Mouse (Mus musculus): ENCODE results near the gene Esyt2. TPM values are rescaled to one million over a fixed set of nuclear protein-coding genes. Genes with fewer than 3 reads are reported as not detected.

Gene Esyt2
- polyA plus RNA-seq, 1 experiment from 2014 or later = 18.2 TPM

GRCm38 (mm10) chr12:116421656-116422055 is 140.7 kb downstream of the Esyt2 start:
- Histone ChIP-seq H3K4me2 (replicated peaks) (no peak overlapping the region), H3K27me3 (replicated peaks) (no peaks in the 10 kb centered on the region), H3K36me3 (peaks cover 22% of the 10 kb centered on the region; the same call in 1 of the 2 replicates), H3K9me3 (no peaks in the 10 kb centered on the region), H3K27ac (no peak overlapping the region), H3K4me3 (no peak overlapping the region), H3K4me1 (no peaks in the 10 kb centered on the region), H3K9ac (no peak overlapping the region)
- ATAC-seq (ENCODE audit: low FRiP score, low read depth) = no peak
- 82% methylated on average over 2 of the region's 2 CpGs for WGBS

GRCm38 (mm10) chr12:116425392-116425791 is 144.4 kb downstream of the Esyt2 start:
- peaks cover 32% of the 10 kb centered on the region for H3K36me3 ChIP-seq
- H3K4me2 ChIP-seq (replicated peaks) = no peak overlapping the region
- WGBS = 90% methylated on average over 2 of the region's 2 CpGs
- H3K27ac ChIP-seq = no peak overlapping the region
- no peak overlapping the region for H3K4me3 ChIP-seq
- no peak for ATAC-seq (ENCODE audit: low FRiP score, low read depth)
- H3K4me1 ChIP-seq = no peaks in the 10 kb centered on the region
- no peaks in the 10 kb centered on the region for H3K9me3 ChIP-seq
- no peaks in the 10 kb centered on the region for H3K27me3 ChIP-seq (replicated peaks)
- H3K9ac ChIP-seq = no peak overlapping the region

DNA sequence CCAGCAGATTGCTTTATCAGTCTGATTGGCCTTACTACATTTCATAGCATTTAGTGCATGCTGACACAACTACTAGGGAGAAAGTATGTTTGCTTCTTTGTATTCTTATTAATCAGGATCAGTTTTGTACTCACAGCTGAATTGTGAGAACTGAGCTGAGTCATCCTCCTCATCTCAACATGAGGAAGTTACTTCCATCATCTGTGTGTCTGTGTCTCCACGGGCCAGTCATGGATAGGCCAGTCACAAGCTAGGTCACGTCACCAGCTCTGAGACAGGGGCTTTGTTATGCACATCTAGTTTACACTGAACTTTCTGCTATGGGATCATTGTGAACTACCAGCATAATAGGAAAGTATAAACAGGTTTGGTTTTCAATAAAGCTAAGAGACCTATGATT is 152.7 kb downstream of the Esyt2 start:
- H3K4me2 ChIP-seq (replicated peaks) = no peak overlapping the region
- H3K9ac ChIP-seq = no peak overlapping the region
- no peaks in the 10 kb centered on the region for H3K9me3 ChIP-seq
- peaks cover 14% of the 10 kb centered on the region; the same call in 1 of the 2 replicates for H3K36me3 ChIP-seq
- H3K27me3 ChIP-seq (replicated peaks) = no peaks in the 10 kb centered on the region
- H3K4me1 ChIP-seq = no peaks in the 10 kb centered on the region
- H3K27ac ChIP-seq = no peak overlapping the region
- no peak overlapping the region for H3K4me3 ChIP-seq
- no peak for ATAC-seq (ENCODE audit: low FRiP score, low read depth)
- 96% methylated on average over 2 of the region's 2 CpGs for WGBS

DNA sequence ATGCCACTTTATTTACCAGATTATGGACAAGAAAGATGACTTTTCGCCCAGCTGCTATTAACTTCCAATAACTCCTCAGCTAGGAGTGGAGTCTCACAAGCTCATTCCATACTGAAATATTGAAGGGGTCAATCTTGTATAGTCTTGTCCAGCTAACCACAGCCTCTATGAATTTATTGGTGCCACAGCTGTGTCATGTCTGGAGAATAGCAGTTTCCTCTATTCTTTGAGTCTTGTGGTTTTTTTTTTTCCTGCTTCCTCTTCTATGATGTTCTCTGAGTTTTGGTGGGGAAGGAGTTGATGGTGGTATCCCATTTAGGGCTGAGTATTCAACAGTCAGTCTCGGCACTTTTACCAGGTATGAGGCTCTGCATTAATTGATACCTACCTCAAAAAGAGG is 154.2 kb downstream of the Esyt2 start:
- H3K27me3 ChIP-seq (replicated peaks) = no peaks in the 10 kb centered on the region
- peaks cover 19% of the 10 kb centered on the region for H3K36me3 ChIP-seq
- no peaks in the 10 kb centered on the region for H3K9me3 ChIP-seq
- no peak overlapping the region for H3K27ac ChIP-seq
- 95% methylated on average over 2 of the region's 2 CpGs for WGBS
- no peak overlapping the region for H3K4me3 ChIP-seq
- H3K4me2 ChIP-seq (replicated peaks) = no peak overlapping the region
- H3K9ac ChIP-seq = no peak overlapping the region
- no peak for ATAC-seq (ENCODE audit: low FRiP score, low read depth)
- no peaks in the 10 kb centered on the region for H3K4me1 ChIP-seq

- Histone ChIP-seq H3K27ac (no peak overlapping the region), H3K9ac (no peak overlapping the region), H3K9me3 (no peaks in the 10 kb centered on the region), H3K36me3 (peaks cover 26% of the 10 kb centered on the region), H3K4me2 (replicated peaks) (no peak overlapping the region), H3K27me3 (replicated peaks) (no peaks in the 10 kb centered on the region), H3K4me3 (no peak overlapping the region), H3K4me1 (no peaks in the 10 kb centered on the region)
- ATAC-seq (ENCODE audit: low FRiP score, low read depth) = no peak
- WGBS = 94% methylated on average over 3 of the region's 3 CpGs
Observed at GRCm38 (mm10) chr12:116436125-116436524, 155.1 kb downstream of the Esyt2 start.

GRCm38 (mm10) chr12:116438591-116438990 is 157.6 kb downstream of the Esyt2 start:
- peaks cover 26% of the 10 kb centered on the region for H3K36me3 ChIP-seq
- no peaks in the 10 kb centered on the region for H3K27me3 ChIP-seq (replicated peaks)
- no peaks in the 10 kb centered on the region for H3K4me1 ChIP-seq
- no peak overlapping the region for H3K27ac ChIP-seq
- H3K9me3 ChIP-seq = no peaks in the 10 kb centered on the region
- no peak overlapping the region for H3K9ac ChIP-seq
- WGBS = 96% methylated on average over 5 of the region's 5 CpGs
- no peak for ATAC-seq (ENCODE audit: low FRiP score, low read depth)
- no peak overlapping the region for H3K4me3 ChIP-seq
- no peak overlapping the region for H3K4me2 ChIP-seq (replicated peaks)

Small RNAs within 50 kb of the gene (microRNA-seq; reads per million reads assigned to microRNA genes)
- gene Gm23190 = not detected

Other genes starting within 250 kb of the Esyt2 start
- gene Zfp386, start 233.5 kb upstream of the Esyt2 start, polyA plus RNA-seq (2016; fragmentation: Nextera tagmentation; extraction: Ambion mirVana) = 58.1 and 64.8 TPM in 2 replicates
- 0.63 and 0.85 TPM in 2 replicates for gene Vipr2, start 203.5 kb upstream of the Esyt2 start, polyA plus RNA-seq (2016; fragmentation: Nextera tagmentation; extraction: Ambion mirVana)
- 17.3 and 17.7 TPM in 2 replicates for gene Wdr60, start 18.2 kb upstream of the Esyt2 start, polyA plus RNA-seq (2016; fragmentation: Nextera tagmentation; extraction: Ambion mirVana)
- gene Gm11027, start 5.8 kb upstream of the Esyt2 start, polyA plus RNA-seq (2016; fragmentation: Nextera tagmentation; extraction: Ambion mirVana) = not detected in 2 replicates
- 25.1 and 28.7 TPM in 2 replicates for gene Ncapg2, start 124.2 kb downstream of the Esyt2 start, polyA plus RNA-seq (2016; fragmentation: Nextera tagmentation; extraction: Ambion mirVana)
- 4.7 and 4.9 TPM in 2 replicates for gene Ptprn2, start 204.5 kb downstream of the Esyt2 start, polyA plus RNA-seq (2016; fragmentation: Nextera tagmentation; extraction: Ambion mirVana)